Mouse (Mus musculus): ENCODE data around the gene Wdr1. TPM values are rescaled to one million over a fixed set of nuclear protein-coding genes. Genes with fewer than 3 reads are reported as not detected.

The Wdr1 gene
- 91.8 and 112 TPM in 2 replicates for polyA plus RNA-seq (2015; fragmentation: Nextera tagmentation; extraction: Ambion mirVana)

GRCm38 (mm10) chr5:38563121-38563520, at the start of gene Wdr1:
TSS of gene Wdr1 (minus strand) at chr5:38563221.

GRCm38 (mm10) chr5:38502992-38503391, 60.0 kb downstream of the Wdr1 start, which contains the start of gene Slc2a9:
TSS of gene Slc2a9 (minus strand) at chr5:38503143.

Other genes with a start within 250 kb of the Wdr1 start
- not detected in 2 replicates for gene Drd5, start 243.9 kb downstream of the Wdr1 start, polyA plus RNA-seq (2015; fragmentation: Nextera tagmentation; extraction: Ambion mirVana)
- 2.2 and 3.1 TPM in 2 replicates for gene Slc2a9, start 60.1 kb downstream of the Wdr1 start, polyA plus RNA-seq (2015; fragmentation: Nextera tagmentation; extraction: Ambion mirVana)
- 1.7 and 2.4 TPM in 2 replicates for gene Zfp518b, start 121.6 kb upstream of the Wdr1 start, polyA plus RNA-seq (2015; fragmentation: Nextera tagmentation; extraction: Ambion mirVana)

All from spleen, postnatal 0 days (tissue).